Mouse (Mus musculus): Measurements from ENCODE around the gene Sis. TPM values are rescaled to one million over a fixed set of nuclear protein-coding genes. Genes with fewer than 3 reads are reported as not detected.
A peak's percentile ranks its signal among the peaks of the same experiment; 100 is the strongest.

Gene Sis
- total and polyA plus RNA-seq, 2 experiments from 2014 or later: 0.03 TPM; not detected in 1

DNA sequence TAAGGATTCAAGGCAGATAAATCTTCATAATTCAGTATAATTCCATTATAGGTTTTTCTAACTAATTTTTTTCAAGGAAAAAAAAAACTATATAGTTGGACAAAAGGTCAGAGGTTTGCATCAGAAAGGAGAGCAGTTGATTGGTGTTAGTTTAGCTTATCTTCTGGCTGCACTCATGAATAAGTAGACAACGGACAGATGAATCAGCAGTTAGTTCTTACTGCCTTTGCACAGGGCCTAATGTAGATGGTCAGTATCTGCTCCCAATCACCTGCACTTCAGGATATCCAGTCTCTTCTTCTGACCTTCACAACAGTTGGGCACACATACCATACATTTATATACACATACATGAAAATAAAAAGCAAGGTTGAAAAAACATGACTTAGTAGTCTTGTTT is 85.2 kb downstream of the Sis start:
- no peaks in the 10 kb centered on the region for H3K4me1 ChIP-seq (ENCODE audit: insufficient read depth, low read length)
- TF ChIP-seq CTCF (IDR thresholded peaks at IDR 0.05; ENCODE audit: low read depth): no peak
- H3K9me3 ChIP-seq (ENCODE audit: low read length): no peaks in the 10 kb centered on the region
- no peak overlapping the region for H3K4me2 ChIP-seq (ENCODE audit: low read depth, low read length)
- H3K9ac ChIP-seq (replicated peaks; ENCODE audit: low read length): no peak overlapping the region
- DNase-seq (ENCODE audit: low spot score): no peak
- no peaks in the 10 kb centered on the region for H3K27me3 ChIP-seq (ENCODE audit: insufficient read depth, low read length)
- WGBS: 88% methylated on average over 1 of the region's 1 CpGs
- H3K36me3 ChIP-seq (ENCODE audit: insufficient read depth, low read length): no peaks in the 10 kb centered on the region
- ATAC-seq: no peak
- no peak overlapping the region for H3K4me3 ChIP-seq (ENCODE audit: low read length)
- no peak overlapping the region for H3K27ac ChIP-seq

DNA sequence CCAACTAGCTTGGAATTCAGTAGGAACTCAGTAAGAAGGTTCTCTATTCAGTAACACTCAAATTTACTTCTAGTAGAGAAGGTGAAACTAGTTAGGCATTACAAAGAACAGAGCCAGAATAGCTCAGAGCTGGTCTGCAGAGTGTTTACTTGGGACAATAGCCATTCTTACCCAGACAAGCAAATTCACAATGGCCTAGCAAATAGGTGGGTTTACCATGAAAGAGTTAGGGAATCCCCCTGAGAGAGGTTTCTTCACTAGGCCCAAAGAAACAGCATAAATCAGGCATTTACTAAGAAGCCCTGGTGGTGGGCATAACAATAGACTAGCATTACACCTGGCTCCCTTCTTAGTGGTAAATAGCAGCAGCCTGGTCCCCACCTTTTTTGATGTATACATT is 99.5 kb downstream of the Sis start:
- Histone ChIP-seq H3K9ac (replicated peaks; ENCODE audit: low read length) (no peak overlapping the region), H3K4me2 (ENCODE audit: low read depth, low read length) (no peak overlapping the region), H3K27ac (no peak overlapping the region), H3K27me3 (ENCODE audit: insufficient read depth, low read length) (no peaks in the 10 kb centered on the region), H3K4me1 (ENCODE audit: insufficient read depth, low read length) (no peaks in the 10 kb centered on the region), H3K36me3 (ENCODE audit: insufficient read depth, low read length) (no peaks in the 10 kb centered on the region), H3K9me3 (ENCODE audit: low read length) (no peaks in the 10 kb centered on the region), H3K4me3 (ENCODE audit: low read length) (no peak overlapping the region)
- DNase-seq (ENCODE audit: low spot score): no peak
- no peak for ATAC-seq
- TF ChIP-seq CTCF (IDR thresholded peaks at IDR 0.05; ENCODE audit: low read depth): no peak

DNA sequence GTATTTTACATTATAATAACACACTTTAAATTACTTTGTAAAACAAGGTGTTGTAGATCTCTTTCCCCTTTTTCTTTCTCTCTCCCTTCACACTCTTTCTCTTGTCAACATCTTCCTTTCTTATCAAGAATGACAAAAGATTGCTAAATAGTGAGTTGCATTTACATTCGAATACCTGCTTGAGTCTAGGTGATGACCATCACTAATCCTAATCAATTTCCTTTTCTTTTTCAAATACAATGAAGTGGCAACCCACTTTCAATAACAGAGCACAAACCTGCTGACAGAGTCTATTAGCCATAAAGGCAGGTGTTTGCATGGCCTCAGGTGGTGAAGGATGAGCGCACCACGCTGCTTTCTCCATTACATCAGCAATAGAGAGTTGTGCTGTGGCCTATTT is 108.9 kb downstream of the Sis start:
- Histone ChIP-seq H3K27ac (no peak overlapping the region), H3K9ac (replicated peaks; ENCODE audit: low read length) (no peak overlapping the region), H3K4me1 (ENCODE audit: insufficient read depth, low read length) (no peaks in the 10 kb centered on the region), H3K4me3 (ENCODE audit: low read length) (no peak overlapping the region), H3K27me3 (ENCODE audit: insufficient read depth, low read length) (no peaks in the 10 kb centered on the region), H3K9me3 (ENCODE audit: low read length) (no peaks in the 10 kb centered on the region), H3K4me2 (ENCODE audit: low read depth, low read length) (no peak overlapping the region), H3K36me3 (ENCODE audit: insufficient read depth, low read length) (no peaks in the 10 kb centered on the region)
- no peak for TF ChIP-seq CTCF (IDR thresholded peaks at IDR 0.05; ENCODE audit: low read depth)
- DNase-seq (ENCODE audit: low spot score) (no peak), ATAC-seq (no peak)
- WGBS: 81% methylated on average over 3 of the region's 3 CpGs

DNA sequence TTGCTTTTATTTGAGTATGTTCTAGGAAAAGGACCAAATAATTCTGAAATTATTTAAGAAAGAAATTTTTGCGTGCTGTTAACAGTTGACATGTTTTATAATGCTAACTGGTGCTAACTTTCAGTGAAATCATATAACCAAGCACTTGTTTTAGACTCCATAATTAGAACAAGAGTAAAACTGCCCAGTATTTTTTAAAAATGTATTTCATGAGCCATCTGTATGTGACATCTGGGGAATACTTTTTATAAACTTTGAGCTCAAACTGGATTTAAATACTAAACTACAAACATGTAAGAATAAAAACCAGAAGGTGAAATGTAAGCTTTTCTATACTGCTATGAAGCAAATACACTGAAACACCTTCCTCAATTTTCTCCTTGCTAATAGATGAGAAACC is 112.3 kb downstream of the Sis start:
- Histone ChIP-seq H3K27me3 (ENCODE audit: insufficient read depth, low read length) (no peaks in the 10 kb centered on the region), H3K36me3 (ENCODE audit: insufficient read depth, low read length) (no peaks in the 10 kb centered on the region), H3K9ac (replicated peaks; ENCODE audit: low read length) (no peak overlapping the region), H3K4me3 (ENCODE audit: low read length) (no peak overlapping the region), H3K27ac (no peak overlapping the region), H3K9me3 (ENCODE audit: low read length) (no peaks in the 10 kb centered on the region), H3K4me1 (ENCODE audit: insufficient read depth, low read length) (no peaks in the 10 kb centered on the region), H3K4me2 (ENCODE audit: low read depth, low read length) (no peak overlapping the region)
- 87% methylated on average over 1 of the region's 1 CpGs for WGBS
- TF ChIP-seq CTCF (IDR thresholded peaks at IDR 0.05; ENCODE audit: low read depth): no peak
- ATAC-seq (no peak), DNase-seq (ENCODE audit: low spot score) (no peak)

DNA sequence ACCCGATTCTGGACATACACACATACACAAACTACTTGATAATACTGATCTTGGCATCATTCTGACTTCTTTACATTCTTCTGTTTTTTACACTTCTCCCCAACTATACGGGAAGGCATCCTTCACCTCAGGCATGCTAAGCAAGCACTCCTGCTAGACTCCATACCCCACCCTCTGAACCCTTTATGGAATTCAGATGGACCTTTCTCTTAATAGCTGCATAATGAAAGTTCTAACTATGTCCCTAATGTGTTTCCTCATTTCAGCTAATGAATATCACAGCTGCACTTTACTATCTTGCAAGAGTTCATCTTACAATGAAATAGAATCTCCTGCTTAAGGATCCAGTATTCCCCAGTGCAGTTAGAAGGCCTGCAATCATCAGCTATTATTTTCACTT is 127.0 kb downstream of the Sis start:
- no peaks in the 10 kb centered on the region for H3K27me3 ChIP-seq (ENCODE audit: insufficient read depth, low read length)
- H3K9ac ChIP-seq (replicated peaks; ENCODE audit: low read length): no peak overlapping the region
- ATAC-seq (no peak), DNase-seq (ENCODE audit: low spot score) (peak; percentile 18)
- H3K9me3 ChIP-seq (ENCODE audit: low read length): no peaks in the 10 kb centered on the region
- no peak for TF ChIP-seq CTCF (IDR thresholded peaks at IDR 0.05; ENCODE audit: low read depth)
- H3K4me2 ChIP-seq (ENCODE audit: low read depth, low read length): no peak overlapping the region
- H3K27ac ChIP-seq: no peak overlapping the region
- H3K4me3 ChIP-seq (ENCODE audit: low read length): no peak overlapping the region
- no peaks in the 10 kb centered on the region for H3K4me1 ChIP-seq (ENCODE audit: insufficient read depth, low read length)
- H3K36me3 ChIP-seq (ENCODE audit: insufficient read depth, low read length): no peaks in the 10 kb centered on the region
- WGBS: 76% methylated on average over 2 of the region's 2 CpGs

Other genes starting within 250 kb of the Sis start
- gene Slitrk3, start 89.9 kb upstream of the Sis start, total RNA-seq (2014; rRNA removed): 25.7 and 30.5 TPM in 2 replicates
- 18.7 and 20.0 TPM in 2 replicates for gene Slitrk3, start 89.9 kb upstream of the Sis start, polyA plus RNA-seq (2015; fragmentation: Nextera tagmentation; extraction: Ambion mirVana)